Comparison of ENCODE assay signal across 8 mouse cellular contexts in the genomic region with DNA sequence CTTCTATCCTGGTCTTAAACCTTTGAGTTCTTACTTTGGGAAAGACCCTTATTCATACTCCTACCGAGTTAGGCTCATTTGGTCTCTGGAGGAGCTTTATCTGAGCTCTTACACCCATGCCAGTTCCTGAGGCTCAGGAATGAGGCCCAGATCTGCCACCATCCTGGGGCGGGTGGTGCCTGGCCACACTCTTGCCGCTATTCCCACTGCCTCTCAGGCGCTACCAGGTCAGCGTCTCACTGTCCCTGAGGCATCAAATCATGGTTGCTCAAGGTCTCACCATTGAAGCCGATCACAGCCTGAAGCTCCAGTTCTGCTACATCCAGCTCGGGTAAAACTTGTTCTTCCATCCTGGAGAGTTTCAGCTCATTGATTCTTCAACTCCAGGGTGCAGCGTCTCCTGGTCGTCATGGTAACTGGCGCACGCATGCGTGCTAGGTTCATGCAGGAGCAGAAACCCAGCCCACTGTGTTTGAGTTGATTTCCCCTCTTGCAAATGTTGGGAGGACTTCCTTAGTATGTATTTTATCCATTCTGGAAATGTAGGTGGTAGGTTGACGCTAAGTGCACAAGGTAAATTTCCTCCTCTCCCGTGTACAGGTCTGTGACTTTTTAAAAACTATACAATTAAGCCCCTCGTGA. TPM values are rescaled to one million over a fixed set of nuclear protein-coding genes. Genes with fewer than 3 reads are reported as not detected.
DNase-seq lines count a peak whose midpoint lies in the region; ATAC-seq and TF ChIP-seq lines count a peak whose summit lies in the region.

Gene Cfap52 (minus strand): TSS at position 410 of the 642 bp plus-strand sequence.

- peak within 1 kb of the TSS; percentile 94 for H3K4me2 ChIP-seq in heart, embryonic 14.5 days (ENCODE audit: low read length)
- peak within 1 kb of the TSS; percentile 90 for H3K4me2 ChIP-seq in liver, embryonic 11.5 days
- peak within 1 kb of the TSS; percentile 95 for H3K4me2 ChIP-seq in myocyte (ENCODE audit: low read depth)

- peaks cover 8% of the 10 kb centered on the region for H3K79me2 ChIP-seq in myocyte (ENCODE audit: control insufficient read depth, insufficient read depth)

- ATAC-seq in CD4-positive, CD25-positive, alpha-beta regulatory T cell, adult 4 months: peak; percentile 63
- no peak for ATAC-seq in heart, embryonic 14.5 days (ENCODE audit: insufficient number of reproducible peaks, insufficient read depth, low FRiP score, low read depth)
- ATAC-seq in liver, embryonic 11.5 days (replicated peaks; ENCODE audit: low FRiP score): peak; percentile 73; the same call in 1 of the 2 replicates

- WGBS in heart, embryonic 14.5 days: 4% methylated on average over 15 of the region's 15 CpGs
- 6% methylated on average over 15 of the region's 15 CpGs for whole genome bisulfite sequencing in liver, embryonic 11.5 days

- no peaks in the 10 kb centered on the region for H3K27me3 ChIP-seq in heart, embryonic 14.5 days (ENCODE audit: control insufficient read depth, insufficient read depth, low read length)
- H3K27me3 ChIP-seq in liver, embryonic 11.5 days (replicated peaks; ENCODE audit: control insufficient read depth, insufficient read depth, low read length): no peaks in the 10 kb centered on the region
- no peaks in the 10 kb centered on the region for H3K27me3 ChIP-seq in myocyte (ENCODE audit: control insufficient read depth, insufficient read depth, insufficient read length)

- peak within 1 kb of the TSS; percentile 76 to 91 for H3K4me3 ChIP-seq in heart, embryonic 14.5 days (ENCODE audit: control insufficient read depth in 1 of 2, insufficient read depth in 1 of 2, low read depth in 1 of 2, low read length in 2 of 2)
- H3K4me3 ChIP-seq in liver, embryonic 11.5 days (ENCODE audit: low read depth, low read length): peak within 1 kb of the TSS; percentile 89
- peak within 1 kb of the TSS; percentile 86 for H3K4me3 ChIP-seq in myocyte

- DNase-seq in c-Kit-negative CD71-positive TER-119-positive erythroid progenitor cells, embryonic 14.5 days (ENCODE audit: low read depth, low spot score): peak; percentile 56
- peak; percentile 53 for DNase-seq in fibroblast of lung, adult 2 months (ENCODE audit: low read depth)
- peak; percentile 92 for DNase-seq in kidney, postnatal 10 days
- DNase-seq in liver, embryonic 11.5 days (ENCODE audit: low spot score): peak; percentile 80
- DNase-seq in spleen, postnatal 4 days (ENCODE audit: low spot score in 2 of 2): peak; percentile 74 to 86

- TF ChIP-seq POLR2A in myocyte (IDR thresholded peaks at IDR 0.05; ENCODE audit: insufficient read length, low read depth): no peak

- peaks cover 6% of the 10 kb centered on the region for H3K36me3 ChIP-seq in heart, embryonic 14.5 days (ENCODE audit: control insufficient read depth, insufficient read depth, low read length)
- H3K36me3 ChIP-seq in liver, embryonic 11.5 days (ENCODE audit: control insufficient read depth, insufficient read depth, low read length): peaks cover 3% of the 10 kb centered on the region; the same call in 1 of the 2 replicates
- no peaks in the 10 kb centered on the region for H3K36me3 ChIP-seq in myocyte (ENCODE audit: control insufficient read depth, insufficient read depth)

- no peaks in the 10 kb centered on the region for H3K9me3 ChIP-seq in heart, embryonic 14.5 days (ENCODE audit: control insufficient read depth, low read length)
- H3K9me3 ChIP-seq in liver, embryonic 11.5 days (ENCODE audit: control insufficient read depth, low read length): no peaks in the 10 kb centered on the region

- H3K27ac ChIP-seq in heart, embryonic 14.5 days (replicated peaks in 1 of 2; ENCODE audit: control insufficient read depth in 1 of 2, insufficient read depth in 1 of 2, low read depth in 2 of 2, low read length in 2 of 2): peak within 1 kb of the TSS; percentile 20 to 56; a peak in 3 of 4 replicates
- no peak within 1 kb of the TSS; the same call in 1 of the 2 replicates for H3K27ac ChIP-seq in liver, embryonic 11.5 days (ENCODE audit: low read depth, low read length)

- H3K4me1 ChIP-seq in heart, embryonic 14.5 days (ENCODE audit: control insufficient read depth in 2 of 2, insufficient read depth in 2 of 2, low read length in 2 of 2): peaks cover 3 to 9% of the 10 kb centered on the region in 2 experiments; a peak in 3 of 4 replicates
- peaks cover 8% of the 10 kb centered on the region; the same call in 1 of the 2 replicates for H3K4me1 ChIP-seq in liver, embryonic 11.5 days (replicated peaks; ENCODE audit: control insufficient read depth, insufficient read depth, low read length)

- peak within 1 kb of the TSS; percentile 9 for H3ac ChIP-seq in myocyte (ENCODE audit: control insufficient read depth, insufficient read length)

- H3K9ac ChIP-seq in heart, embryonic 14.5 days (ENCODE audit: low read length): peak within 1 kb of the TSS; percentile 89
- H3K9ac ChIP-seq in liver, embryonic 11.5 days (ENCODE audit: low read depth, low read length): peak within 1 kb of the TSS; percentile 80

TF ChIP-seq in myocyte, 11 proteins besides CTCF, POLR2A, EP300 and RAD21:
- TF ChIP-seq TCF3 (IDR thresholded peaks at IDR 0.05; ENCODE audit: insufficient read length, low read depth): no peak
- no peak for TF ChIP-seq POLR2AphosphoS2 (IDR thresholded peaks at IDR 0.05; ENCODE audit: insufficient read length, low read depth)
- no peak for TF ChIP-seq TCF12 (IDR thresholded peaks at IDR 0.05; ENCODE audit: insufficient read depth, poor library complexity, severe bottlenecking)
- TF ChIP-seq REST (IDR thresholded peaks at IDR 0.05; ENCODE audit: insufficient read depth, insufficient read length): no peak
- TF ChIP-seq USF1 (IDR thresholded peaks at IDR 0.05; ENCODE audit: low read depth): no peak
- no peak for TF ChIP-seq CEBPB (IDR thresholded peaks at IDR 0.05; ENCODE audit: insufficient read depth, poor library complexity, severe bottlenecking)
- no peak for TF ChIP-seq MAX (IDR thresholded peaks at IDR 0.05; ENCODE audit: low read depth)
- no peak for TF ChIP-seq E2F4 (IDR thresholded peaks at IDR 0.05; ENCODE audit: insufficient read depth)
- TF ChIP-seq SRF (IDR thresholded peaks at IDR 0.05; ENCODE audit: control insufficient read depth, insufficient read length, low read depth): no peak
- no peak for TF ChIP-seq MYOD1 (IDR thresholded peaks at IDR 0.05; ENCODE audit: control insufficient read depth in 1 of 3, insufficient read length in 2 of 3, low read depth in 2 of 3)
- TF ChIP-seq MYOG (IDR thresholded peaks at IDR 0.05; ENCODE audit: control insufficient read depth in 1 of 3, insufficient read depth in 1 of 3, insufficient read length in 2 of 3, low read depth in 2 of 3): no peak

RNA-seq across cellular contexts. Expression of gene Cfap52, which starts in this region (rescaled TPM):
- not detected for polyA plus RNA-seq in CD4-positive, CD25-positive, alpha-beta regulatory T cell, adult 4 months (2017; shearing (Covaris generic))
- not detected in 2 replicates for polyA plus RNA-seq in heart, embryonic 14.5 days (2014; fragmentation: Nextera tagmentation; extraction: Ambion mirVana)
- not detected in 2 replicates for polyA plus RNA-seq in liver, embryonic 11.5 days (2014; fragmentation: Nextera tagmentation; extraction: Ambion mirVana)
- 35.5 TPM for polyA plus RNA-seq in myocyte (2012; fragmentation: generic; extraction: Trizol)

Comparison
In these comparisons a context has a peak if more than half of its experiments do, and no peak if none do; other contexts are left out.
1. RNA of gene Cfap52 (polyA plus RNA-seq): 35.5 TPM in myocyte (single experiment); not detected in heart, embryonic 14.5 days, not detected in CD4-positive, CD25-positive, alpha-beta regulatory T cell, adult 4 months and not detected in liver, embryonic 11.5 days; every median in the first group is over 10 times any median in the second.
2. Peak in ATAC-seq in CD4-positive, CD25-positive, alpha-beta regulatory T cell, adult 4 months; RNA of the gene not detected or under 1 TPM.
3. Peak in DNase-seq, ATAC-seq, H3K4me3 ChIP-seq, H3K9ac ChIP-seq and H3K4me2 ChIP-seq in liver, embryonic 11.5 days; RNA of the gene not detected or under 1 TPM.
4. Peak in every context shown above with its lines, with median percentiles within 50 percentile points of each other: DNase-seq, H3K4me2 ChIP-seq and H3K4me3 ChIP-seq.